Mouse (Mus musculus) CH12.LX (cell line): ENCODE measurements around the gene Nova2. TPM values are rescaled to one million over a fixed set of nuclear protein-coding genes. Genes with fewer than 3 reads are reported as not detected.

Experiments
- DNase-seq: peaks from one replicate; pipeline ENCODE4 v3.0.0-alpha.2; 2013; ENCODE audit errors: extremely low read depth
- H3K27ac ChIP-seq: 2 replicates; pipeline ENCODE4 v1.5.1; 2012; ENCODE audit warnings: low read depth, mild to moderate bottlenecking, control low read depth, moderate library complexity; ENCODE audit not compliant: insufficient read depth
- H3K27me3 ChIP-seq: replicated peaks from 2 replicates; pipeline ENCODE3; 2012; ENCODE audit warnings: inconsistent platforms
- H3K36me3 ChIP-seq, 2 experiments: replicated peaks in 1 of 2; 2 replicates each; pipeline versions ENCODE3 to v1.6.1; 2012; ENCODE audit warnings: inconsistent platforms in 1 of 2, low read length in 1 of 2, mild to moderate bottlenecking in 1 of 2, mixed read lengths in 1 of 2, moderate library complexity in 1 of 2; ENCODE audit not compliant: control insufficient read depth in 1 of 2, insufficient read depth in 1 of 2
- H3K4me1 ChIP-seq, 2 experiments: 2 replicates each; pipeline ENCODE4 v1.6.1; 2012; ENCODE audit warnings: inconsistent platforms in 1 of 2, moderate library complexity in 1 of 2; ENCODE audit not compliant: insufficient read depth in 2 of 2, control insufficient read depth in 1 of 2
- H3K4me2 ChIP-seq: 2 replicates; pipeline ENCODE4 v1.6.1; 2012; ENCODE audit warnings: low read depth, mild to moderate bottlenecking, control low read depth; ENCODE audit not compliant: poor library complexity, insufficient read depth, severe bottlenecking
- H3K4me3 ChIP-seq, 3 experiments: fragments of 150-350 bp in 1 of 3; sonication (generic) in 1 of 3; replicated peaks in 1 of 3; 2 replicates each; pipeline versions ENCODE3 to v1.5.1; 2011 to 2012; ENCODE audit warnings: low read depth in 2 of 3, low read length in 2 of 3, mild to moderate bottlenecking in 2 of 3, moderate library complexity in 2 of 3, control low read depth in 1 of 3, improper control_type of control experiment in 1 of 3, inconsistent platforms in 1 of 3, mixed read lengths in 1 of 3; ENCODE audit not compliant: poor library complexity in 1 of 3
- H3K79me2 ChIP-seq: replicated peaks from 2 replicates; pipeline ENCODE4 v1.6.1; 2012; ENCODE audit warnings: mild to moderate bottlenecking, moderate library complexity; ENCODE audit not compliant: control insufficient read depth, poor library complexity, insufficient read depth, severe bottlenecking; ENCODE audit errors: extremely low read depth
- H3K9ac ChIP-seq: 2 replicates; pipeline ENCODE4 v1.6.1; 2012; ENCODE audit warnings: low read depth, mild to moderate bottlenecking, control low read depth, moderate library complexity; ENCODE audit not compliant: insufficient read depth
- H3K9me3 ChIP-seq: replicated peaks from 2 replicates; pipeline ENCODE3; 2012; ENCODE audit warnings: low read length, inconsistent platforms, mixed read lengths
- CHD2 ChIP-seq: IDR thresholded peaks from 2 replicates; pipeline ENCODE4 v1.6.1; 2011; ENCODE audit warnings: low read length, improper control_type of control experiment
- ELF1 ChIP-seq: IDR thresholded peaks from 2 replicates; pipeline ENCODE4 v1.6.1; 2014; ENCODE audit warnings: low read depth, mild to moderate bottlenecking, inconsistent platforms, low read length, improper control_type of control experiment
- EP300 ChIP-seq: IDR thresholded peaks from 2 replicates; pipeline ENCODE4 v1.6.1; 2011; ENCODE audit warnings: low read length, improper control_type of control experiment
- MAX ChIP-seq: IDR thresholded peaks from 2 replicates; pipeline ENCODE4 v1.6.1; 2011; ENCODE audit warnings: low read length, improper control_type of control experiment
- MEF2A ChIP-seq: IDR thresholded peaks from 2 replicates; pipeline ENCODE4 v1.6.1; 2014; ENCODE audit warnings: low read depth, mild to moderate bottlenecking, inconsistent platforms, low read length, improper control_type of control experiment, borderline replicate concordance
- MXI1 ChIP-seq: IDR thresholded peaks from 2 replicates; pipeline ENCODE4 v1.6.1; 2011; ENCODE audit warnings: mild to moderate bottlenecking, low read depth, low read length, improper control_type of control experiment
- NELFE ChIP-seq: IDR thresholded peaks from 2 replicates; pipeline ENCODE4 v1.6.1; 2011; ENCODE audit warnings: low read depth, low read length, improper control_type of control experiment
- NRF1 ChIP-seq: IDR thresholded peaks from 2 replicates; pipeline ENCODE4 v1.6.1; 2014; ENCODE audit warnings: low read depth, mild to moderate bottlenecking, inconsistent platforms, low read length, improper control_type of control experiment, moderate library complexity
- PAX5 ChIP-seq: IDR thresholded peaks from 2 replicates; pipeline ENCODE4 v1.6.1; 2012; ENCODE audit warnings: low read length, inconsistent platforms, mixed read lengths
- POLR2A ChIP-seq: IDR thresholded peaks from 2 replicates; pipeline ENCODE4 v1.6.1; 2011; ENCODE audit warnings: low read depth, mild to moderate bottlenecking, improper control_type of control experiment, low read length
- RAD21 ChIP-seq: IDR thresholded peaks from 2 replicates; pipeline ENCODE4 v1.6.1; 2011; ENCODE audit warnings: low read depth, mild to moderate bottlenecking, low read length, improper control_type of control experiment, moderate library complexity
- SIN3A ChIP-seq: IDR thresholded peaks from 2 replicates; pipeline ENCODE4 v1.6.1; 2012; ENCODE audit warnings: low read length, improper control_type of control experiment, inconsistent platforms
- SMC3 ChIP-seq: IDR thresholded peaks from 2 replicates; pipeline ENCODE4 v1.6.1; 2011; ENCODE audit warnings: low read depth, low read length, improper control_type of control experiment
- ZC3H11A ChIP-seq: IDR thresholded peaks from 2 replicates; pipeline ENCODE4 v1.6.1; 2012; ENCODE audit warnings: low read depth, mild to moderate bottlenecking, inconsistent platforms, low read length, improper control_type of control experiment
- dilution Hi-C: fragments of 300-500 bp; cut with MboI; formaldehyde crosslinking; loops from 2 replicates; pipeline ENCODE4 v1.14.3; 2020; ENCODE audit warnings: low sequenced_read_pairs; ENCODE audit not compliant: extremely low pct_unique_long_range_greater_than_20kb, extremely low pct_ligation_motif_present
- in situ Hi-C: fragments of 300-500 bp; cut with MboI; formaldehyde crosslinking; loops from 3 replicates; pipeline ENCODE4 v1.14.3; 2019; ENCODE audit warnings: low sequenced_read_pairs, low pct_ligation_motif_present, low pct_unique_long_range_greater_than_20kb, mixed read lengths
- polyA plus RNA-seq: library from polyadenylated mRNA; unstranded; fragments of >175 nt; gene quantifications from 2 replicates; pipeline ENCODE4 v1.2.1, GENCODE M21; 2012; ENCODE audit warnings: low read depth; ENCODE audit not compliant: insufficient read length
- total RNA-seq, 2 experiments: library from RNA; depleted of rRNA; stranded (reverse); fragments of 300-350 nt in 1 of 2; fragments of >200 nt in 1 of 2; gene quantifications; 2 replicates each; pipeline ENCODE4 v1.2.3; 2012 to 2014

Gene Nova2
- total and polyA plus RNA-seq, 3 experiments: 0.04 TPM; not detected in 2

- Histone ChIP-seq H3K27me3 (peaks cover 66% of the 10 kb centered on the region), H3K4me3 (no peak overlapping the region), H3K4me1 (peaks cover 0 to 6% of the 10 kb centered on the region in 2 experiments; a peak in 1 of 4 replicates), H3K9me3 (no peaks in the 10 kb centered on the region), H3K79me2 (no peaks in the 10 kb centered on the region)
- in situ Hi-C loops: no loop called here
- TF ChIP-seq EP300 (no peak), NELFE (no peak), SIN3A (no peak), ZC3H11A (no peak), NRF1 (no peak), POLR2A (no peak), RAD21 (no peak), MEF2A (no peak)
- TF ChIP-seq, all 38 proteins: peak for 0
- DNase-seq: no peak
- Histone ChIP-seq H3K27ac (no peak overlapping the region), H3K9ac (no peak overlapping the region), H3K4me2 (no peak overlapping the region), H3K36me3 (no peaks in the 10 kb centered on the region)
- dilution Hi-C loops: no loop called here
Measured at GRCm38 (mm10) chr7:18948151-18948550, 22.5 kb downstream of the Nova2 start.

DNA sequence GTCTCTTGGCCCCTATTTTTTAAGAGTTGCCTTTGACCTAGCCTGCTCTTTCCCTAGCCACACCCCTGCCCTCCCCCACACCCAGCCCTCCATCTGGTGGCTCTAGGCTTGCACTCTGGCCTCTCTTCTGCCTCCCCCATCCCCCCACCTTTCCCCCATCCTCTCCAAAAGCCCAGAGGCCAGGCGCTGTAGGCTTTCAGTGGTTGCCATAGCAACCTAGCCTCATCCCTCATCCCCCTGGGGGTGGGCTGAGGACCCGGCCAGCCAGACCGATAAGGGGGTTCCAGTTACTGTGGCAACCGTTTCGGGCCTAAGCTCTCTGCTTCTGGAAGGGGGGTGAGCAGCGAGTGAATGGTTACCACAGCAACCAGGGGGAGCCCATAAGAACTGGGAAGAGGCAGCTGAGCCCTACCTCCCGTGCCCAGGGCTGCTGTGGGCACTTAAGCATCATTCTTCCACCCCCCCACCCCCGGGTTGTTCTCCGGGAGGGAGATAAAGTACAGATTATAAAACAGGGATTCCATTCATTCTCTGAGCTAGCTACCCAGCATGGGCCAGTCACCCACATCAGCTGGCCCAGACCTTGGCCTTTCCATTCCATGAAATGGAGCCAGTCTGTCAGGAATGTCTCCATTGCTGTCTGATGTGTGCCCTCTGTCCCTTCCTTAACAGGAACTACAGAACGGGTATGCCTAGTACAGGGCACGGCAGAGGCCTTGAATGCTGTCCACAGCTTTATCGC lies 24.3 kb downstream of the Nova2 start:
- no peaks in the 10 kb centered on the region for H3K79me2 ChIP-seq
- no peak for DNase-seq
- H3K27ac ChIP-seq: no peak overlapping the region
- H3K36me3 ChIP-seq: no peaks in the 10 kb centered on the region
- H3K4me3 ChIP-seq: no peak overlapping the region
- H3K9ac ChIP-seq: no peak overlapping the region
- peaks cover 0 to 6% of the 10 kb centered on the region in 2 experiments; a peak in 1 of 4 replicates for H3K4me1 ChIP-seq
- peaks cover 67% of the 10 kb centered on the region for H3K27me3 ChIP-seq
- no peaks in the 10 kb centered on the region for H3K9me3 ChIP-seq
- H3K4me2 ChIP-seq: no peak overlapping the region; the same call in 1 of the 2 replicates
- no peak for TF ChIP-seq MAX
- TF ChIP-seq PAX5: no peak
- in situ Hi-C loops: no loop called here
- dilution Hi-C loops: no loop called here

DNA sequence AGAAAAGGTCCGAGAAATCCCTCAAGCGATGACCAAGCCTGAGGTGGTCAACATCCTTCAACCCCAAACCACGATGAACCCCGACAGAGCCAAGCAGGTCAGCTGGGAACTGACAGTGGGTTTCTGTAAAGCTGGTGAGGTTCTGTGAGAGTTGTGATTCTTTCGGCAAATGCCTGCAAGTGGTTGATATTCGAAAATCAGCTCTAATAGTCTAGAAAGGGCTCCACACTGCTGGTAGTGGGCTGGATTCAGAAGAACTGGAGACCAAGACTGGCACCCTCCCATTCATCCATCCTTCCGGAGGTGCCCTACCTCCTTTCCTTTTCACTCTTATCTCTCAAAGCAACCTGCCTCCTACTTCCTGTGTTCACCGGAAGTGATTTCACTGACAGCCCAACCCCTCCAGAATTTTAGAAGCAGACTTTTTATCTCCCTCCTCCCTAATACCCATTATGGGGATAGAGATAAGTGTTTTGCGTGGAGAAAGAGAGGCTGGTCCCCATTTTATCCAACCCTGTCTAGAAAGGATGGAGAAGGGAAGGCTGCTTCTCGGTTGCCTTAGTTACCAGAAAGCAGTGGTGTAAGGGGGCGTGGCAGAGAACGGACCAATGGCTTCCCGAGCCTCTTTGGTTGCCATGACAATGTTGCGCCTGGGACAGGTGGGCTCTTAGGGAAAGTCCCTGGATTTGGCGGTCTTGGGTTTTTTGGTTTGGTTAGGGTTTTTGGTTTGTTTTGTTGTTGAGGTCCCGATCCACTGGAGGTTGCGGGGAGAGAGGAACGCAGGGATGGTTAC lies 25.0 kb downstream of the Nova2 start:
- peak; percentile 39 for DNase-seq
- H3K27me3 ChIP-seq: peaks cover 70% of the 10 kb centered on the region
- peaks cover 0 to 6% of the 10 kb centered on the region in 2 experiments; a peak in 1 of 4 replicates for H3K4me1 ChIP-seq
- no peaks in the 10 kb centered on the region for H3K9me3 ChIP-seq
- H3K4me3 ChIP-seq: no peak overlapping the region
- H3K4me2 ChIP-seq: peak overlapping the region; percentile 71
- no peaks in the 10 kb centered on the region for H3K36me3 ChIP-seq
- H3K9ac ChIP-seq: no peak overlapping the region
- dilution Hi-C loops (no loop called here), in situ Hi-C loops (no loop called here)
- no peak overlapping the region for H3K27ac ChIP-seq
- TF ChIP-seq ELF1: peak; percentile 60
- TF ChIP-seq CHD2: no peak
- peak; percentile 53; the same call in 1 of the 2 replicates for TF ChIP-seq MXI1
- peak; percentile 77; the same call in 1 of the 2 replicates for TF ChIP-seq SIN3A
- TF ChIP-seq EP300: no peak
- no peak for TF ChIP-seq SMC3
- peak; percentile 45; the same call in 1 of the 2 replicates for TF ChIP-seq POLR2A
- H3K79me2 ChIP-seq: no peaks in the 10 kb centered on the region
